Mouse (Mus musculus): ENCODE measurements around the gene AC134908.4.

AC134908.4 gene

GRCm38 (mm10) chr17:25831451-25832281, 36.2 kb upstream of the AC134908.4 start:
- no peak for DNase-seq (ENCODE audit: extremely low spot score, low read depth, low spot score)

GRCm38 (mm10) chr17:25830806-25831431, 35.5 kb upstream of the AC134908.4 start:
- no peak for DNase-seq (ENCODE audit: extremely low spot score, low read depth, low spot score)

GRCm38 (mm10) chr17:25830200-25830753, 34.8 kb upstream of the AC134908.4 start:
- no peak for DNase-seq (ENCODE audit: extremely low spot score, low read depth, low spot score)

- no peak for DNase-seq (ENCODE audit: extremely low spot score, low read depth, low spot score)
Observed at GRCm38 (mm10) chr17:25829558-25830017, 34.1 kb upstream of the AC134908.4 start.

- DNase-seq (ENCODE audit: extremely low spot score, low read depth, low spot score): peak; percentile 70
Observed at GRCm38 (mm10) chr17:25828712-25829557, 33.5 kb upstream of the AC134908.4 start, which contains the start of gene Jmjd8. Jmjd8 (plus strand) TSS chr17:25828867.

GRCm38 (mm10) chr17:25828223-25828594, 32.8 kb upstream of the AC134908.4 start:
- no peak for DNase-seq (ENCODE audit: extremely low spot score, low read depth, low spot score)

- DNase-seq (ENCODE audit: extremely low spot score, low read depth, low spot score): no peak
Observed at GRCm38 (mm10) chr17:25827546-25828222, 32.2 kb upstream of the AC134908.4 start.

- no peak for DNase-seq (ENCODE audit: extremely low spot score, low read depth, low spot score)
Observed at GRCm38 (mm10) chr17:25827011-25827410, 31.6 kb upstream of the AC134908.4 start.

GRCm38 (mm10) chr17:25825984-25826570, 30.6 kb upstream of the AC134908.4 start:
- DNase-seq (ENCODE audit: extremely low spot score, low read depth, low spot score): no peak

GRCm38 (mm10) chr17:25825311-25825710, 29.9 kb upstream of the AC134908.4 start:
- DNase-seq (ENCODE audit: extremely low spot score, low read depth, low spot score): no peak

- DNase-seq (ENCODE audit: extremely low spot score, low read depth, low spot score): no peak
Observed at GRCm38 (mm10) chr17:25824362-25825142, 29.1 kb upstream of the AC134908.4 start.

GRCm38 (mm10) chr17:25823452-25823851, 28.0 kb upstream of the AC134908.4 start, which contains the start of gene Wdr24:
Wdr24 (plus strand) TSS chr17:25823627.
- DNase-seq (ENCODE audit: extremely low spot score, low read depth, low spot score): peak; percentile 77

GRCm38 (mm10) chr17:25818851-25819780, 23.7 kb upstream of the AC134908.4 start:
- DNase-seq (ENCODE audit: extremely low spot score, low read depth, low spot score): no peak

- no peak for DNase-seq (ENCODE audit: extremely low spot score, low read depth, low spot score)
Observed at GRCm38 (mm10) chr17:25817662-25818061, 22.2 kb upstream of the AC134908.4 start.

GRCm38 (mm10) chr17:25813471-25813870, 18.0 kb upstream of the AC134908.4 start:
- DNase-seq (ENCODE audit: extremely low spot score, low read depth, low spot score): no peak

GRCm38 (mm10) chr17:25810890-25811289, 15.4 kb upstream of the AC134908.4 start:
- no peak for DNase-seq (ENCODE audit: extremely low spot score, low read depth, low spot score)

GRCm38 (mm10) chr17:25809606-25810340, 14.3 kb upstream of the AC134908.4 start:
- no peak for DNase-seq (ENCODE audit: extremely low spot score, low read depth, low spot score)
